Mouse (Mus musculus) heart, adult 8-10 months (tissue): ENCODE measurements around the gene Prss2. TPM values are rescaled to one million over a fixed set of nuclear protein-coding genes. Genes with fewer than 3 reads are reported as not detected.
"Not testable (repeated sequence)": the region's sequence is repeated elsewhere in the genome, so short reads cannot be mapped to it uniquely, and the experiment has no call there.

ENCODE experiments used
- DNase-seq: peaks from one replicate; pipeline ENCODE4 v3.0.0; 2022; ENCODE audit warnings: low spot score
- total RNA-seq, 4 experiments: library from RNA; stranded (reverse); gene quantifications; 2 replicates each; pipeline ENCODE4 v1.2.4; 2022

The Prss2 gene
- not detected for total RNA-seq

DNA sequence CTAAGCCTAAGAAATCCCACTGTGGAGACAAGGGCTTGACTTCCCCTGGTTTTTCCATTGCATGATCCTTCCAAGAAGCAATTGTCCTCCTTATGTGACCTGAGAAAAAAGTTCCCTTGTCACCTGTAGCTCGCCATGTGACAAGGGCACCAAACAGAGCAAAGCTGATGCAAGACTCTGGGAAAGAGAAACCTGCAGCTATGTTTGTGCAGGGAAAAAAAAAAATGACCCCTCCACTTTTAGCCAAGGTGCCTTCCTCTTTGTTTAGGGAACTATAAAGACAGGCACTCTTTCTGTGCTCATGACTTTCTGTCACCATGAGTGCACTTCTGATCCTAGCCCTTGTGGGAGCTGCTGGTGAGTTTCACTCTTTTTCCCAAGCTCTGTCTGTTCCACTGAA lies at the start of gene Prss2:
TSS of gene Prss2 (plus strand) at position 301 of the 400 bp plus-strand sequence.
- DNase-seq, result no peak

GRCm38 (mm10) chr6:41499374-41499773 lies 22.2 kb upstream of the Prss2 start:
- DNase-seq, result no peak

- DNase-seq, result no peak
Measured at GRCm38 (mm10) chr6:41504915-41505314, 16.7 kb upstream of the Prss2 start.

DNA sequence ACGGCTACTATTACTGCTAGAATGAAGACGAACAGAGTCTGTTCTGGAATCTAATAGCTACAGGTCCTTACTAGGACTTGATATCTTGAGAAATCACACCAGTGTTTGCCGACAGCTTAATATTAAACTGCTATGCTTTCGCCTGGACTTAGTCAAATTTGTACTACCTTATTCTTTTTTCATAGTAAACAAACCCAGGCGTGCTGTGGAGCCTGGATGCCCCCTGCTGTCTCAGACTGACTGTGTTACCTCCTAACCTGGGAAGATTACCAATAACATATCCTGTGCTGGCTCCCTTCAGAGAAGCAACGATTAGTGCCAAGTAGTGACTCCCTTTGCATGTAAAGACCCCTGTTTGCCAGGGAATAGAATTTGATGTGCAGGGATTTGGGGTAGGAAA lies 16.3 kb upstream of the Prss2 start:
- no peak for DNase-seq

- DNase-seq, result no peak
Measured at GRCm38 (mm10) chr6:41518017-41518524, 3.5 kb upstream of the Prss2 start.

- no peak for DNase-seq
Measured at GRCm38 (mm10) chr6:41526453-41526852, 4.9 kb downstream of the Prss2 start.

GRCm38 (mm10) chr6:41527402-41527801 lies 5.8 kb downstream of the Prss2 start:
- DNase-seq, result no peak

DNA sequence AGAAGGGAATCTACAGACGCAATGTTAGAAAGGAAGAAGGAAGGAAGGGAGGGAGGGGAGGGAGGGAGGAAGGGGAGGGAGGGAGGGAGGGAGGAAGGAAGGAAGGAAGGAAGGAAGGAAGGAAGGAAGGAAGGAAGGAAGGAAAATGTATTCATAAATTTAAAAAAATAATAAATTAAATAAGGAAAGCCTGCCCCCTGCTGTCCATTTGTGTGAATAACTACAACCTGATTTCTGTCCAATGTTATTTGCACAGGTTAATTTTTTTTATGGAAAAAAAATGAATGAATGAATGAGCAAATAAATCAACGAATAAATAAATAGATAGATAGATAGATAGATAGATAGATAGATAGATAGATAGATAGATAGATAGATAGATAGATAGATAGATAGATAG lies 8.4 kb downstream of the Prss2 start:
- not testable (repeated sequence) for DNase-seq

DNA sequence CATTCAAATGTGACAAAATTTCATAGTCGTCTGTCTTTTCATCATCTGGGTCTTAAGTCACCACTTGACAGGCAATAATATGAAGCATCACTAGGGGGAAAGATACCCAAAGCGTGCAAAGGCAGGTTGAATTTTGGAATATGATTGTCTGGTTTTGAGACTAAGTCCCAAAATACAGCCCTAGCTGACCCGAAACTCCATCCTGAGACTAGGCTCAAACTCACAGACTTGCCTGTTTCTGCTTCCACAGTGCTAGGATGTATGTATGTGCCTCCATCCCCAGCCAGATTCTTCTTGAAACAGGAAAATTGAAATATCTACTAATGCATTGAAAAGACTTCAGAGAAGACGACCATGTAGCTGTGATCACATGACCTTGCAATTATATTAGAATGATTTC lies 10.6 kb downstream of the Prss2 start:
- no peak for DNase-seq

- no peak for DNase-seq
Measured at GRCm38 (mm10) chr6:41532687-41533284, 11.2 kb downstream of the Prss2 start.

DNA sequence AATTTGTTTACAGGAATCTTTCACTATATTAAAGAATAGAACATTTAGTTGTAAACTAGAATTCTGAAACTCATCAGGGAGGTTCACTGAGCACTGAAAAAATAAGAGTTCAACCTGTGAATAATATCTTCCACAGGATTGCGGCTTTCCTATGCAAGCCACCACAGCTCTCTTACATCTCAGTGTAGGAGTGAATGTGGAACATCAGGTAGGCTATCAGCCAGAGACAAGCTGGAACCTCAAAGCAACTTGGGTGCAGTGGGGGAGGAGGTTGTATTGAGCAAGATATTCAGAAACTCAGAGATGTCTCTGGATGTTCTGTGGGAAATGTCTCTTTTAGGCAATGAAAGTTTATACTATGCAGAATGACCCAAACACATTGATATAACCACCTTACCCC lies 15.8 kb downstream of the Prss2 start:
- DNase-seq, result no peak

DNA sequence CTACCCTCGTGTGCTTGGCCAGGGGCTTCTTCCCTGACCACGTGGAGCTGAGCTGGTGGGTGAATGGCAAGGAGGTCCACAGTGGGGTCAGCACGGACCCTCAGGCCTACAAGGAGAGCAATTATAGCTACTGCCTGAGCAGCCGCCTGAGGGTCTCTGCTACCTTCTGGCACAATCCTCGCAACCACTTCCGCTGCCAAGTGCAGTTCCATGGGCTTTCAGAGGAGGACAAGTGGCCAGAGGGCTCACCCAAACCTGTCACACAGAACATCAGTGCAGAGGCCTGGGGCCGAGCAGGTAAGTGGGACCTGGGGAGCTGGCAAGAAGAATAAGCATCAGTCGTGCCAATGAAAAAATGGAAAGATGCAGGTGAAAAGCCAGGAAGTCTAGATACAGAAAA lies 16.7 kb downstream of the Prss2 start:
- not testable (repeated sequence) for DNase-seq

DNA sequence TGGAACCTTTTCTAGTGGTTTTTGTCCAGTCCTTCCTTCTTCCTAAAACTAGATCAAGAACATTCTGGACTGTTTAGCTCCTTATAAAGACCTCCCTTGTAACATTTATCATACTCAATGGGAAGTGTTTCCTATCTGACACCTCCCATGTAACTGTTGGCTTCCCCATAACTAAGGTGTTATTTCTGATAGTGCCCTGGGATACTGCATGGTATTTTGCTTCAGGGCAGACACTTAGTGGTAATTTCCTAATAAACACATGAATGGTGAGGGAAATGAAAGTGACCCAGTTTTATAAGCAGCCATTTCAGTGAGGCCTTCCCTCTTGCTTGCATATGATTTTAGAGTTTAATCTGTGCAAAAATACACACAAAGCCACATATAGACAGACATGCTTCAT lies 19.2 kb downstream of the Prss2 start:
- no peak for DNase-seq

DNA sequence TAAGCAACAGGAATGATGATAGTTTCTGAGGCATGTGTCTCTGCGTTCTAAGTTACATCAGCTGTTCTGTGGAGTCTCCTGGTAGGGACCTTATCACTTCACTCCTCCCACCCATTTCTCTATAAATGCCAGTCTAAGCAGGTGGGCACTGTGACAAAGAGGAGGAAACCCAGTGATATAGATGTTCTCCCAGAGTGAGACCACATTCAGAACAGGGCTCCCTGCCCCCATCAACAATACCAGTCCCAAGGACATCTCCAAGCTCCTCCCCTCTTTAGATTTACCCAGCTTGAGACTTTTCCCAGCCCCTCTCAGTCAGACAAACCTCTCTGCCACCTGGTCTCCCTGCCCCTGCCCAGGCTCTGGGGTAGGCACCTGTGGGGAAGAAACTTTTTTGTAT lies 20.2 kb downstream of the Prss2 start:
- DNase-seq, result no peak

DNA sequence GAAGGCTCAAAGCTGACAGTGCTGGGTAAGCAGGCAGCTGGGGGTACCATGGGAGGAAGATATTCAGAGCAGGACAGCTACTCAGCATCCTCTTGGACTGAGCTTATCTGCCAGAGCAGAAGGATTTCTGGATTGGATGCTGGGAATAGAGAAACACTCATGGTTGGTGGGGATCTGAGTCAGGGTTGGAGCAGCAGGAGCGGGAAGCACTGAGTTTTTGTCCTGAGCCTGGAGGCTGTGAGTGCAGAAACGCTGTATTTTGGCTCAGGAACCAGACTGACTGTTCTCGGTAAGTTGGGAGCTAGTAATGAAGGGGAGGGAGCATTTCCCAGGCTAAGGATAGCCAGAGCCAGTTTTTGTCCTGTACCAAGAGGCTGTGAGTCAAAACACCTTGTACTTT lies 21.4 kb downstream of the Prss2 start:
- DNase-seq, result no peak

GRCm38 (mm10) chr6:41543411-41544050 lies 21.9 kb downstream of the Prss2 start:
- DNase-seq, result no peak

DNA sequence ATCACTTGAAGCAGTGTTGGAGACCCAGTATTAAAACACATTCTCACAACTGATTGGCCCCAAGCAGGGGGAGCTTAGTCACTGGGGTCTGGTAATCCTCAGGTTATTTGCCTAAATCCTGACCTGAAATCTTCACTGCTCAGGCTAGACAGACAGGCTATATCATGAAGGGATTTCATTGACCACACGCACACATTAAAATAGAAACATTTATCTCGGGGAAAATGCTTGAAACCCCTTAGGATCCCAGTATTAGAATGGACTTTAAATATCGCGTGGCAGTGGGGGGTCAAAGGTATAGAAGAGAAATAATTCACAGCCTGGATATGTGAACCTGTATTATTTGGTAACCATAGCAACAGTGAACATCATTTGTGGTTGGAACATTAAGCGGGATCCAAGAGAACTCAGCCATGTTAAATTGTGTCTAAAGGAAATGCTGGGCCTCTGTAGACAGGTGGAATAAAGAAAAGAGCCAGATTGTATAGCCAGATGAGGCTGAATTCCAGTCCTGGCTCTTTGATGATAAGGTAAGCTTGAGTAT lies 22.9 kb downstream of the Prss2 start:
- no peak for DNase-seq

GRCm38 (mm10) chr6:41545266-41545665 lies 23.7 kb downstream of the Prss2 start:
- no peak for DNase-seq

- DNase-seq, result no peak
Measured at GRCm38 (mm10) chr6:41547056-41547650, 25.6 kb downstream of the Prss2 start.

DNA sequence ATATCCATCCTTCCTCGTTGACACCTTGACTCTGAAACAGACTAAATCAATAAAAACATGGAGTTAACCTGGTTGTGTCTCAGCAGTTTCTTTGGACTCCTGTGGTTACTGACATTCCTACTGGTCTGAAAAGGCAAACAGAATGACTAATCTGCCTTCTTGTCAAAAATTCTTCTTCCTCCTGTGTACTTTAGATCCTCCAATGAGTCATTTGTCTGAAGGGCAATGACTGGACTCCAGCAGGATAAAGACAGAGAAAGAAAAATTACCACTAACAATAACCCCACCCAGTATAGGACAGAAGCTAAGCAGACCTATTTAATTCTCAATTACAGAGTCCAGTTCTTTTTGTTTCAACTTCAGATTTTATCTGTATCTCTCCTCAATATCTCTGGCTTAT lies 26.7 kb downstream of the Prss2 start:
- DNase-seq, result no peak

- DNase-seq, result no peak
Measured at GRCm38 (mm10) chr6:41553356-41554010, 31.9 kb downstream of the Prss2 start.
